Mouse (Mus musculus) right cerebral cortex, adult 2 months (tissue): Measurements from ENCODE around the gene Slc24a3.

Source experiments
- DNase-seq, 2 experiments: peaks; one replicate each; pipeline ENCODE4 v3.0.0; 2021 to 2022; ENCODE audit warnings: low spot score in 2 of 2

The Slc24a3 gene

DNA sequence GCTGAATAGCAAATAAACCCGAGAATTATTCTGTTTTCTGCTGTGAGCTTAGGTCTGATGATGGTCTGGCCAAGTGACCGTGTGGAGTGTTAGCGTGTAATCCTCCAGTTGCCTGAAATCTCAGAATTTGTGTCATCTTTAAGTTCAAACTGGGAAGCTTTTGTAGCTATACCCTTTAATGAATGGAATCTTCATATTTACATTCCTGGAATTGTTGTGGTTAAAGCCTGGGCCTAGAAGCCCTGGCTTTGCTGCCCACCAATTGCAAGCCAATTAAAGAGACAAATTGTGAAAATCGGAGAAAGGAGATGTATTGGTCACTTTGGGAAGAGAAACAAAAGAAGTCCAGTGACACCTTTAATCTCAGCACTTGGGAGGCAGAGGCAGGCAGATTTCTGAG is 514.1 kb downstream of the Slc24a3 start:
- DNase-seq: no peak

DNA sequence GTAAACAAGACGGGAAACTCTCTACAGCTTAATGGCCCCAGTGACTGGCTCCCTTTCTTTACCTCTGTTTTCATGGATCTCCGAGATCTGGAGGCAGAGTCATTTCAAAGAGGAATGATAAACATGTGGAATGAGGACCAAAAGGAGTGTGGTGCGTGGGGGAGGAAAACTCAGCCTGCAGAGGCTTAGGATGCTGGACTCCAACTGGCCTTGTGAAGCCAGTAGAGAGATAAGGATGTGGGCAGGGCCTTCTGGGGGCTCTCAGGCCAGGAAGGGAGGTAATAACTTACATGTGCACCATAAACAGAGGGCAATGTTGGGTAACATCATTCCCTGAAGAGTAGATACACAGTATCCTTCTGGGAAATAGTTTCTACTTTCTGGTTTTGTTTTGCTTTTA is 515.4 kb downstream of the Slc24a3 start:
- no peak for DNase-seq

DNA sequence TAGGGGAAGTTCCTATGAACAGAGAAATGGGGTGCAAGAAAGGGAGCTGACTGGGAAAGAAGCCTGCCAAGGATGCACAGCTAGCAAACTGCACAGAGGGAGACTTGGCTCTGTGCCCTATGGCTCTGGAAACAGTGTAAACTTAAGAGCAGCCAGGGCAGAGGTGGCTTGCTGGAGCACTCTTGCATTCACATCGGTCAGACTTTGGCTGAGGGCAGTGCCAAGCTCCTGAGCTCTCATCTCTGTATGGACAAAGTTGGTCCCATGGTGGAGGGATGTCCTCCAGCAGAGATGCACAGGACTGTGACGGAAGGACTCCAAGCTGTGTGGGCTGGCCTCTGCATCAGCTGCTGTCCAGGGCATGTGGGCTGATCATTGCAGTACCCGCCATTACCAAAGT is 516.0 kb downstream of the Slc24a3 start:
- peak in 1 of 2 experiments; percentile 19 for DNase-seq

DNA sequence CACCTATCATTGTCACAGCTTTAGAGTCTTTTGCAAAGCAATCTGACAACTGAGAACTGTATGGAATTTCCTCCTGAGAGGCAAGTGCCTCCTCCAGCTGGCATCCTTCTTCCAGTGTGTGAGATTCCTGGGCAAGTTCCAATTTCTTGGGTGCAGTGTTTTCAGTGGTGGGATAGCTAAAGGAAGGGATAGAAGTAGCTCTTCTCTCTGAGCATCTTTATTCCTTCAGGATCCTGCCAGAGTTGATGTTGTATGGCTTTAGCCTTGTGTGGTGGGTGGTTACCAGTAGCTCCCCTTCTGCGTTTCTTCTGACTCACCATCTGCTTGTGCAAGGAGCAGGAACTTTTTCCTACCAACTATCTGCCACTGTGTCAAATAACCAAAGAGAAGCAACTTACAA is 516.6 kb downstream of the Slc24a3 start:
- peak; percentile 37 to 47 for DNase-seq

DNA sequence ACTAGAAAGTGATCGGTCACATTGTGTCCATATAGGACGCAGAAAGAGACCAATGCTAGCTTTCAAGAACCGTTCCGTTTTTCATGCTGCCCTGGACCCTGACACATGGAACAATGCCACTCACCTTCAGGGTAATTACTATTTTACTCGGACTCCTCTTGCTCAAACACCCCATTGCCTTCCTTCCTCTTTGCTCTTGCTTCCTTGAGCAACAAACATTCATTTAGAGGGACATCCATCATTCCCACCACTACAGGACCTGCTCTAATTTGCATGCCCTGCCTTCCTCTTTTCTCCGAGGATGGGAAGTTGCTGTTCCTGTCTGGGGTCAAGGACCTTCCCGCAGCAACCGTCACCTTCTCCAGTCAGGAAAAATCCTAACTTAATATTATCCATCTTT is 517.3 kb downstream of the Slc24a3 start:
- no peak for DNase-seq

DNA sequence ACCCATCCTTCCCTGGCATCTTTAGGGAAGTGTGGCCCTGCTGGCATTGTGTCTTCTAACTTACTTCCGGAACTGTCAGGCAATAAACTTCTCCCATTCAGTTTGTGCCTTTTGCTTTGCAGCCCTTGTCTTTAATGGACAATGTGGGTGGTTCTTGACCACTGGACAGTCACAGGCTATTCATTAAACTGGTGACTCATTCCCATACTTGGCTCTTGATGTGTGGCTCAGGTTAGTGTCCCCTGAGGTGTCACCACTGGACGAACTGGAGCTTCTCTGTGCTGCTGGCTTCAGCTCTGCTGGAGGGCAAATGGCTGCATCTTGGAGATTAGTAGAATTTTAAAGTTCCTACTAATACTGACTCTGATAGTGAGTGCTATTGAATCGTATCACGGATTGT is 518.5 kb downstream of the Slc24a3 start:
- DNase-seq: no peak

DNA sequence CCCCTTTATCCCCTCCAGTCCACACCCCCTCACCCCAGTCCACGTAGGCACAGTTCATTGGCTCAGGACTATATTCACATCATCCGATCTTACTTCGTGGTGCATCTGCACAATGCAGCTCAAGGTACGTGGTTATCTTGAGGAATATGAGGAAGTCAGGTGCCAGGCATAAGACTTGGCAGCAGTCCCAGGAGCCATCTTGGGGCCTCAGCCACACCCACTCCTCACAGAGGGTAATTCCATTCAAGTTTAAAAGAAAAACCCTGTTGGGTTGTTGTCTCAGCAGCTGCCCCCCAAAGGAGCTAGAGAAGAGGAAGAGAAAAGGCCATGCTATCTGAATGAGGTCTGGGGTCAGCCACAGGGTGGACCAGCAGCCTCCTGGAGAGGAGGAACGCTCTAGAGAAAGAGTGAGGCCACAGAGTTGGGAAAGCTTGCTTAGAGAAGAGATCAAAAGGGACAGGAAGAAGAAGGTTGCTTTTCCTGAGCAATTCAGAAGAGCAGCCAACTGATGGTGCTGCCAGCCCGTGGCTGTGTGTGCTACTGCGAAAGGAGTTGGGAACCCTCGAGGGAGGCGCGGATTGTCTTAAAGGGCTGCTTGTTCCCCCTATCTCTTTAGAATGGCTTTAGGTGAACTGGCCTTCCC is 523.9 kb downstream of the Slc24a3 start:
- DNase-seq: no peak
